Mouse (Mus musculus) thymus, adult 2 months (tissue): ENCODE data around the gene Antxr2.

ENCODE experiments used
- CTCF ChIP-seq: fragments of 200-500 bp; IDR thresholded peaks from 2 replicates; pipeline ENCODE4 v1.5.1; 2012; ENCODE audit warnings: mild to moderate bottlenecking, control low read depth, low read length, moderate library complexity, borderline replicate concordance; ENCODE audit not compliant: control insufficient read depth, poor library complexity, insufficient read depth; ENCODE audit errors: extremely low read depth
- POLR2A ChIP-seq: fragments of 200-500 bp; IDR thresholded peaks from 2 replicates; pipeline ENCODE4 v1.6.1; 2012; ENCODE audit warnings: mild to moderate bottlenecking, low read length, control low read depth, moderate library complexity; ENCODE audit not compliant: control insufficient read depth, poor library complexity, insufficient read depth; ENCODE audit errors: extremely low read depth

DNA sequence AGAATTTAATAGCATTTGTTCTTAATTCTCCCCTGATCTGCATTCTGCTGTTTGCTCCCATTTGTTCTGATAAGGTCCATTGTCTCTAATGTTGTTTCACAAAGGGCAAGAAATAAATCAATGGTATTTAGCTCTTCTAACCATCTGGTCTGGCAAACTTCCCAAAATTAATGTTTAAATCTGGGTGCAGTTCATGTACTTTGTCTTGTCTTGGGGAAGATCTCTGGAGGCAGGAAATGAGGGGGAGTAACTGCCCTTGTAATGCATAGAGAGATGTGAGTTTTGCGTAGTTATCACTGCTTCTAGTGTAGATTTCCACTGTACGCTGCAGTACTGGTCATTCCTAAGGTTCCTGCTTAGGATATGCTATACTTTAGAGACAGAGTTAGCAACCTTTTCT lies 193.5 kb downstream of the Antxr2 start:
- no peak for TF ChIP-seq CTCF
- no peak for TF ChIP-seq POLR2A
